ENCODE assay signal across 23 mouse cellular contexts in genomic region chr1:185096741-185097140, GRCm38 (mm10).
"Had no signal": no experiment of that assay in that cellular context is flagged by ENCODE, and none has a peak within 500 bp of the region (broad histone marks: within the 10 kb centered on the region; RNA-seq: fewer than 3 reads in every experiment).

No protein-coding gene starts in this region.

- H3K4me2 ChIP-seq: heart, embryonic 12.5 days; hindbrain, embryonic 13.5 days; hindbrain, embryonic 15.5 days; kidney, embryonic 15.5 days; limb, embryonic 13.5 days; limb, embryonic 15.5 days; liver, embryonic 12.5 days had no signal

- H3K27ac ChIP-seq: hindbrain, embryonic 13.5 days; hindbrain, embryonic 15.5 days; hindbrain, postnatal 0 days; kidney, embryonic 15.5 days; kidney, postnatal 0 days; limb, embryonic 13.5 days; limb, embryonic 15.5 days; liver, embryonic 12.5 days had no signal

- H3K36me3 ChIP-seq: heart, embryonic 12.5 days; hindbrain, embryonic 13.5 days; hindbrain, embryonic 15.5 days; kidney, embryonic 15.5 days; limb, embryonic 13.5 days; limb, embryonic 15.5 days; liver, embryonic 12.5 days had no signal

- H3K27me3 ChIP-seq: heart, embryonic 12.5 days; hindbrain, embryonic 15.5 days had no signal

- DNase-seq: gastrocnemius, postnatal 14 days; gastrocnemius, postnatal 36 days; heart, adult 18-20 months; heart, postnatal 14 days; heart, postnatal 36 days; kidney, adult 11 months; kidney, adult 2 months; kidney, adult 9 months; kidney, postnatal 14 days; kidney, postnatal 36 days; layer of hippocampus, adult 9-11 months; layer of hippocampus, postnatal 36 days; left cerebral cortex, postnatal 4 days had no signal

- H3K4me1 ChIP-seq: liver, embryonic 12.5 days had no signal

- H3K4me3 ChIP-seq: heart, embryonic 12.5 days; hindbrain, embryonic 13.5 days; hindbrain, embryonic 15.5 days; kidney, embryonic 15.5 days; limb, embryonic 13.5 days; limb, embryonic 15.5 days; liver, embryonic 12.5 days had no signal

- ATAC-seq: hindbrain, postnatal 0 days; intestine, embryonic 16.5 days; liver, embryonic 12.5 days had no signal

- H3K9me3 ChIP-seq: heart, embryonic 12.5 days; hindbrain, embryonic 13.5 days; hindbrain, embryonic 15.5 days; kidney, embryonic 15.5 days; limb, embryonic 13.5 days; limb, embryonic 15.5 days; liver, embryonic 12.5 days had no signal

- H3K9ac ChIP-seq: heart, embryonic 12.5 days; hindbrain, embryonic 13.5 days; hindbrain, embryonic 15.5 days; kidney, embryonic 15.5 days; limb, embryonic 13.5 days; limb, embryonic 15.5 days; liver, embryonic 12.5 days had no signal
